Mouse (Mus musculus) testis, adult 2 months (tissue): ENCODE results near the gene Pias4.
"Not testable (repeated sequence)": the region's sequence is repeated elsewhere in the genome, so short reads cannot be mapped to it uniquely, and the experiment has no call there.

Experiments used
- CTCF ChIP-seq: fragments of 200-500 bp; IDR thresholded peaks from 2 replicates; pipeline ENCODE4 v1.5.1; 2012; ENCODE audit warnings: low read depth, mild to moderate bottlenecking, inconsistent platforms, low read length, moderate library complexity; ENCODE audit not compliant: control insufficient read depth, insufficient read depth, insufficient replicate concordance
- POLR2A ChIP-seq: fragments of 200-500 bp; IDR thresholded peaks from 2 replicates; pipeline ENCODE4 v1.6.1; 2012; ENCODE audit warnings: low read depth, mild to moderate bottlenecking, inconsistent platforms, low read length, moderate library complexity; ENCODE audit not compliant: control insufficient read depth

DNA sequence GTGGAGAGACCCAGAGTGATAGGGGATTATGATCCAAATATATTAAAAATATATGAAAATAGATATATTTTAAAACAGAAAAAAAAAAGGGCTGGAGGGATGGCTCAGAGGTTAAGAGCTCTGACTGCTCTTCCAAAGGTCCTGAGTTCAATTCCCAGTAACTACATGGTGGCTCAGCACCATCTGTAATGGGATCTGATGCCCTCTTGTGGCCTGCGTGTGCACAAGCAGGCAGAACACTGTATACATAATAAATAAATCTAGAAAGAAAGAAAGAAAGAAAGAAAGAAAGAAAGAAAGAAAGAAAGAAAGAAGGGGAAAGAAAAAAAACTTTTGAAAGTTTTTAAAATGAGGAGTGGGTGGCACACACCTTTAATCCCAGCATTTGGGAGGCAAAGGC, 49.5 kb upstream of the Pias4 start:
- not testable (repeated sequence) for TF ChIP-seq CTCF, POLR2A
